Mouse (Mus musculus) fat pad, adult 2 months (tissue): ENCODE data around the gene Pla2g6.

Experiments
- DNase-seq: peaks from one replicate; pipeline ENCODE4 v3.0.0-alpha.2; 2011; ENCODE audit warnings: low read depth, low spot score; ENCODE audit errors: extremely low read depth

Pla2g6 gene

DNA sequence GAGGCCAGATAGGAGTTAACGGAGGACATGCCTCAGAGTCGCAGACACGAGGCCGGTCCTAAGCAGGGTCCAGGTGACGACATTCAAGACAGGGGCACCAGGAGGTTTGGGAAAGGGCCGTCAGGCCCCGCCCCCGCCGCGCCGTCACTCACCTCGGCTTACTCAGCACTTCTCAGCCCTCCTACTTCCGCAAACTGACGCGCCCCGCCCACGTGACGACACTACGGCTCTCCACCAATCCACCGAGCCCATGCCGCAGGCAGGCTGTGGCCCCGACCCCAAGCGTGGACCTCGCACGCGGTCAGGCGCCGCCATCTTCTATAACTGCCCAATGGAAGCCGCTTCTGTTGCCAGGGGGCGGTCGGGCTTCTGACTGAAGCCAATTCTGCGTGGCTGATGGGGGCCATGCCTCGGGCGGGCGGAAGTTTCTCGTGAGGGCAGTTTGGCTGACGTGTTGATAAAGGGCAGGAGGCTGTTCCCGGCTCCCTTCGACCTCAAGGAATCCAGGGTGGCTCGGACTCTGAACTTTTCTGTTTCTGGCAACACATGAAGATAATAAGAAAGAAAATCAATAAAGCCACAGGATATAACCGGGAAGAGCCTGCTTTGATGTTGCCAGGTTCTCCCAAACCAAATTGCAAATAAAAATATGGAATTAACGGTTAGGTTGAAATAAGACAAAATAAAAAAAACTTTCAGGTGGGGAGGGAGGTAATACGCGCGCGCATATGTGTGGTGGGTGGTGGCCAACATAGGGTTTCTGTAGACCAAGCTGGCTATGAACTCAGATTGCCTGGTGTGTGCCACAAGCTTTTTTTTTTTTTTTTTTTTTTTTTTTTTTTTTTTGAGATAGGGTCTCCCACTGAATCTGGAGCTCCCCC lies at the start of gene Pla2g6:
TSS of gene Pla2g6 (minus strand) at position 333 of the 881 bp plus-strand sequence.
- peak; percentile 68 for DNase-seq

DNA sequence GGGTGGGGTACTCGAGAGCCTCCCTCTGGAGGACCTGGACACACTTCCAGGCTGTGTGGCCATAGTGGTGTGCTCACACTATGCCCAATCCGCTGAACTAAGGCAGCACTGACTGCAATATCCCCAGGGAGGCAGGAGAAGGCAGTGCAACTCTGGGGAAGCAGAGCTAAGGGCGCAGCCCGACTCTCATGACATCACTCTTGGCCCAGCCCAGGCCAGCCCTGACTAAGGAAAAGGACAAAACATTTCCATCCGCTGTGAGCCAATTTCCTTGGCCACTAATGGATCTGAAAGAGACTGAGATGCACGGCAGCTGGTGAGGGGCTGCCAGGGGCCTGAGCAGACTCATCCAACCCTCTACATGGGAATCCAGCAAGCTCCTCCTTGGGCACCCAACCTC lies 49.5 kb upstream of the Pla2g6 start:
- no peak for DNase-seq

DNA sequence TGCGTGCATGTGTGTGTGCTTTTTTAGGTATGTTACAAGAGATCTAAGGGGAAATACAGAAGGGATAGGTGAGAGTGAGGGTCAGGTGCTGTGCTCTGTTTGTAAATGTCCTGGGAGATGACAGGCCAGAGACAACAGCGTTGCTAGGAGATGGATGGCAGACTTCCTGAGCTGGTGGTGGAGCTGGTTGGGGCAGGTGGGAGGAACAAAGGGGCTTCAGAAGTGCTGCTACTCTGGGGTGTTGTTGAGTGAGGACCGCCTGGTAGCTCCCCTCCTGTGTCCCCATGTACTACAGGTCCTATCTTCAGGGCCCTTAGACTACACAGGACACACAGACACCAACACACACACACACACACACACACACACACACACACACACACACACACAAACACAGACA lies 46.6 kb upstream of the Pla2g6 start:
- DNase-seq, result no peak

DNA sequence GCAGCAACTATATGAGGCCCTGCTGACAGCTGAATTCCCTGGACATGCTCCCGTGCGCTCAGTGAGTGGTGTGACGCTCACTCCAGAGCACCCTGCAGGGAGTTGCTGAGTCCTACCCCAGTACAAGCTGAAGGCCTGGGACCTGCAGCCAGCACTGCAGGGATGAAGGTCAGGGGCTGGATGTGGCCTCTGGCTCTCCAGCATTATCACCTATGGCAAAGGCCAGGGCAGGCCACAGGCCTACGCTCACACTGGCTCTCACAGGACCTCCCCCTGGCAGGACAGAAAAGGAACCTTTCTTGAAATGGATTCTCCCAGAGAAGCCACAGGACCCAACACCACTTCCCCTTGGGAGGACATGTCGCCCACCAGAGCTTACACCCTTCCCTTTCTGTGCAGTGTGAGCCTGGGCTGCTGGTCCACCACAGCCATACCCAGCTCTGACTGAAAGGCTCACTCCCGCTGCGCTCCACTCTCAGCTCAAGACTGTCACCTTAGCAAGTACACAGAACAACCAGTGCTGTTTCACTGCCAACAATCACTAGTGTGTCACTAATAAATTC lies 42.2 kb upstream of the Pla2g6 start:
- DNase-seq, result no peak

DNA sequence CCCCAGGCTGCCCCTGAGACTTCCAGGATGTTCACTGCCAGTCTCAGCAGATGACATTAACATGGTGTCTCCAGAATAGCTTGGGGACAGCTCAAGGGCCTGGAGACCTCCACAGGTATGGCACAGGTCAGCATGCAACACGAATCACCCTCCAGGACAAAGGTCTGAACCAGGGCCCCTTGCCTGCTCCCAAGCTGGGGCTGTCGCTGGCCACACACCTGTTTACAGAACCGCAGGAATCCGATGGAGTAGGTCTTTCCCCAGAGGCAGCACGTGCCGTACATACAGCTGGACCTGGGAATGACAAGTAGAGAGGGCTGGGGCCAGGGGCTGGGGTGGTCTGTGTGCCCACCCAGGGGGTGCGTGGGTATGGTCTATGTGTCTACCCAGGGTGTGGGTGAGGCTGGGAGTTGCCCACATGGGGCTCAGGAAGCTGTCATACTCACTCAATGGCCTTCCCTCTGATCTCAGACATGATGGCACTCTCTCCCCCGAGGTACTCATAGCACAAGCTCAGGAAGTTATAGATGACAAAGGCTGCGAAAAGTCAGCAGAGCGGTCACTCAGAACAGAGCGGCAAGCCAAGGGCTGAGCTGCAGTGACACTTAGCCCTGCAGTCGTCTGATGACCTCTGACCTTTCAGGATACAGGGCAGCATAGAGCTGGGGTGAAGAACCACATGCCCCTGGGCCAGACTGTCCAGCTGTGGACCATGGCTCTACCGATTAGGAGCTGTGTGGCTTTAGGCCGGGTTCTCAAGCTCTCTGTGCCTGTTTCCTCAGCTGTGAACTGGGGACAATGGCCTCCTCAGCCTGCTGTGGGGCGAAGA lies 41.5 kb upstream of the Pla2g6 start:
- no peak for DNase-seq

DNA sequence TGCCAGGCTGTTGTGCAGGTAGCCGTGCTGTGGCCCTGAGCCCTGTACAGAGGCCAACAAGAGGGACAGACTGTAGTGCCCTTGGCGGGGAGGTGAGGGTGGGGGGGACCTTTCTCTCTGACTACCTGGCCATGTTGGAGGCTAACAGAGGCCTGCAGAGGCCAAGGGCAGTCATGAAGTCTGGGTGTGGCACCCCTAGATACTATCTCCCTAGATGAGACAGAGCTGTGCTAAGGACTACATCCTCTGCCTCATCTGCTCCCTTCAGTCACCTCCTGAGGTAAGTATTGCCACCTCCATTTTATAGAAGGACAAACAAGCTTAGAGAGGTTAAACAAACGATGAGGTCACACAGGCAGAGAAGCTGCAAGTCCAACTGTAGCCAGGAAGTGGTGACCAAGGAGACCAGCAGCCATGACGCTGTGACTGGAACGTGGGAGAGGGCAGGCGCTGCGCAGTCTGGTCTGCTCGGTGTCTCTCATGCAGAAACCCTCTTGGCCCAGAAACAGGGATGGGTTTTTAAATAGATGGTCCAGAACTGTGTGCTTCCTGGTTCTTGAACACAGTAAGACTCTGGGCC lies 40.8 kb upstream of the Pla2g6 start:
- DNase-seq, result no peak

DNA sequence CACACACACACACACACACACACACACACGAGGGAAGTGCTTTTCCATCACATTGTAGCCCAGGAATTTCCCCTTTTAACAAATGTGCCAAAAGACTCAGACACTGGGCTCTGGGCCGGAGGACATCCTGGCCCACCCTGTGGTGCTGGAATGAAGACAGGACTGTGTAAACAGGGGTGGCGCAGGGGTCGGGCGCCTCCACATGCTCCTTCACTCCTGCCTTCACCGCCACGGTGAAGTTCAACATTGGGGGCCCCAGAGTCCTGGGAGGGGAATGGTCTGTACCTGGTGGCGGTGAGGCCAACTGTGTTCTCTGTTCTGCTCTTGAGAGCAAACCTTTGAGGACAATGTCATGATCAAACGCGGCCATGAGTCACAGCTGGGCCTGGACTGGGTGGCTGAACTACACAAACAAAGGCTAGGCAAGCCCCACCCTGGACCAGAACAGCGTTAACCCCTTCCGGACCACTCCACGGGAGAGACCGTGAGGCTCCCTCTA lies 40.2 kb upstream of the Pla2g6 start:
- no peak for DNase-seq

DNA sequence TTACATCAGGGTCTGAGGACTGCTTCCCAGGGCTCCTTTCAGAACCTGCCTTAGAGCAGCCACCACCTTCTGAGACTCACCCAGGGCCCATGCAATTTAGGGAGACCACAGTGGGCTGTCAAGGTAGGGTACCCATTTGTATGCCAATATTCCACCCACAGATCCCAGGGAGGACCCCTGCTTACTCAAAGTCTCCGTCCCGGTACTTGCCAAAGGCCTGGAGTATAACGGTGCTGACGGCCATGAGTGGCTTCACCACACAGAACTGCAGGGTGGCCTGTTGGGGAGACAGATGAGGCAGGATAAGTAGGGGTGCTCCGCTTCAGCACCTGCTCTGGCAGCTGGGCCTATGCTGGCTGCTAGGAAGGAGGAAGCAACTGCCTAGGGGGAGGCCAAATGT lies 38.2 kb upstream of the Pla2g6 start:
- no peak for DNase-seq

DNA sequence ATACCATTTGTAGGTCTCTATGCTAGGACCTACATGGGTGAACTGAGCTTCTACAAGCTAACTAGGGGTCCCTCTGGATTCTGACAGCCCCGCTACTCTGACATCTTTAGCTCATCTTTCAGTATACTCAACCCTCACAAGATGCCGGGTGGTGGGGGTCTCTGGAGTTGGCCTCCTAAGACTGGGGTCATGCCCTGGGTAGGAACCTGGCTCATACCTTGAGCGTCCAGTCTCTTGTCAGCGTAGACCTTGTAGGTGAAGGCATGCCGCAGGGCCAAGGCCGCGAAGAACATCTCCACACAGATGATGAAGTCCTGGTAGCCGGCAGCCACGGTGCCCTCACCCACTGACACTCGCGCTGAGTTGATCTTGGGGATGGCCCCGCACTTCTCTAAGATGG lies 36.9 kb upstream of the Pla2g6 start:
- DNase-seq, result no peak

DNA sequence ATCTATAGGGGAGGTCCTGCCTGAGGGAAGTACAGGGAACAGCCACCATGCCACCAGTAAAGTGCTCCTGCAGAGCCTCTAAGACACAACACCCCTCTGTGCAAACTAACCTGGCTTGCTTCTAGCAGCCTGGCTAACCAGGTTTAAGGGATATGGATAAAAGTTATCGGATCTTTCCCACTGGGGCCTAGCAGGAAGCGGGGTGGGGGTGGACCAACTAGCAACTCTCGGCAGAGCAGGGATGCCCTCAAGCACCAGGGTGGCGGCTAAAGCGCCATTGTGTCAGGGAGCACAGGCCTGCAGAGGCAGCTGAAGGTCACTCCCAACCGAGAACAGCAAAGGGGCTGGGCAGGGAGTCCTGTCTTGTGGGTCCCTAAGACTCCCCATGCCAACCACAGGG lies 35.9 kb upstream of the Pla2g6 start:
- DNase-seq, result no peak

DNA sequence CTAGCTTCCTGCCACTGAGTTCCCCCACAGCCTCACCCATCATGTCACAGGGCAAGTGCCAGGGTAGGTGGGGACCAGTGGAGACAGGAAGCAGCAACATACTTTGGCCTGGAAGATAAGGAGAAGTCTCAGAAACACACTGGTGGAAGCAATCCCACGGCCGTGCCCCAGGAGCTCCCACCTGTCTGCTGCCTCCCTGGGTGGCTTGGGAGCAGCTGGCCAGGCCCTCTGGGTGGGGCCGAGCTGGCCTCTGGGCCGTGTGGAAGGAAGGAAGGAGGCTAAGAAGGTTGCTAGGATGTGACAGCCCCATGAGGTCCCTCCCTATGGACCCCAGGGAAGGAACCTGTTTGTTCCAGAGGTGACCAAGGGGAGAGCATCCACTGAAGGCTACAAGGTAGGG lies 32.8 kb upstream of the Pla2g6 start:
- DNase-seq, result no peak

DNA sequence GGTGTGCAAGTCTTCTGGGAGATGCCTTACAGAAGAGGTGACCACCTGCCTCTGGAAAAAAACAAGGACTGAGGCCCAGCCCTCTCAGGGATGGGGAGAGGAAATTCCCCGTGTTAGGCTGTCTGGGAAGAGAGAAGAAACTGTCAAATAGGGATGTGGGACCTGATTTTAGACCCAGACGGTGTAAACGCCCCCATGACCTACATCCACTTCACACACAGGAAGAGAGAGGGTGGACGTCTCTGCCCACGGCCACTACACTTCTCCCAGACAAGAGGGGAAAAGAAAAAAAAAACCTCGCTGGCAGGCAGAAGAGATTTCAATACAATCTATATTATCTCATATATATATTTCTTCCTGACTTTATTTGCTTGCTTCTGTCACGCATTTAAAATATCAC lies 32.2 kb upstream of the Pla2g6 start:
- DNase-seq, result no peak

DNA sequence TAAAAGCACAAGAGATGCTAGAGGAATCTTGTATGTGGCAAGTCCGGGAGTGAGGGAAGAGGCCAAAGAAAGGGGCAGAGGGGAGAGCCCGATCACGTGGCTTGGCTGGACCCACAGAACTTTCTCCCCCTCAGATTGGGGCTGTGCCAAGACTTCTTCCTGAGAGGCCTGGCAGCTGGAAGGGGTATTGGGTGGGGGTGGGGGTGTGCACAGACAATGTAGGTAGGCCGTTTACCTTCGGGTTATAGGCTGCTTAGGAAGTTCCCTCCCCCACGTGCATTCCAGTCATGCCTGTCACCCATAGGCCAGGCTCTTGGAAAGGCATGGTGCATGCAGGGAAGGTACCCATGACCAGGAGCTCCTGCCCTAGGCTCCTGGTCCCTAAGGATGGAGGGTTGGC lies 31.8 kb upstream of the Pla2g6 start:
- no peak for DNase-seq

DNA sequence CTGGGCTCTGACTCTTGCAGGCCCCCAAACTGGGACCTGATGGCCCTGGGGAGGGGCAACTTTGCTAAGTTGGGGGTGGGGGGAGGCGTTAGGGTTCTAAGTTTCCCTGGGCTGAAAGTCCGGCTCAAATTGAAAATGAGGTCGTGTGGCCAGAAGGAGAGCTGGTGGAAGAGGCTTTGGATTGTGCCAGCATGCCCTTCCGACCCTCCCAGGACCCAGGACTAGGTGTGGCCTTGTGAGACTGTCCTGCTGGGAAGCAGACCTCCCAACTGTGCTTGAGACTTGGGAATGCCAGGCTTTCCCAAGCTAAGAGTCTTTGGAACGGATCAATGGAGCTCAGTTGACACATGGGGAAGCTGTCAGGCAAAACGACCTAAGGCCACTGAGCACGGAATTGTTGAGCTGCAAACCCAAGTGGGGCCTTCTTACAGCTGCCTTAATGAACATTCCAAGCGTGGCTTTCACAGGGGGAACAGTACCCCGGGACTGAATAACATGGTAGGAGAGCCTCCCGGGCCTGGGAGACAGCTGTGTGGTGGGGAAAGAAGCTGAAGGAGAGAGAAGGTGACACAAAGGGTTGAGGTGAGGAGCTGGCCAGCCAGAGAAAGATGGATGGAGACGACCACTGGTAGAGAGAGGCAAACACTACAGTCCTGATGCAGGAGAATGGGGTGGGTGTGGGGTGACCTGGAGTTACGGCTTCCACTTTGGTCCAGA lies 29.9 kb upstream of the Pla2g6 start:
- DNase-seq, result no peak

DNA sequence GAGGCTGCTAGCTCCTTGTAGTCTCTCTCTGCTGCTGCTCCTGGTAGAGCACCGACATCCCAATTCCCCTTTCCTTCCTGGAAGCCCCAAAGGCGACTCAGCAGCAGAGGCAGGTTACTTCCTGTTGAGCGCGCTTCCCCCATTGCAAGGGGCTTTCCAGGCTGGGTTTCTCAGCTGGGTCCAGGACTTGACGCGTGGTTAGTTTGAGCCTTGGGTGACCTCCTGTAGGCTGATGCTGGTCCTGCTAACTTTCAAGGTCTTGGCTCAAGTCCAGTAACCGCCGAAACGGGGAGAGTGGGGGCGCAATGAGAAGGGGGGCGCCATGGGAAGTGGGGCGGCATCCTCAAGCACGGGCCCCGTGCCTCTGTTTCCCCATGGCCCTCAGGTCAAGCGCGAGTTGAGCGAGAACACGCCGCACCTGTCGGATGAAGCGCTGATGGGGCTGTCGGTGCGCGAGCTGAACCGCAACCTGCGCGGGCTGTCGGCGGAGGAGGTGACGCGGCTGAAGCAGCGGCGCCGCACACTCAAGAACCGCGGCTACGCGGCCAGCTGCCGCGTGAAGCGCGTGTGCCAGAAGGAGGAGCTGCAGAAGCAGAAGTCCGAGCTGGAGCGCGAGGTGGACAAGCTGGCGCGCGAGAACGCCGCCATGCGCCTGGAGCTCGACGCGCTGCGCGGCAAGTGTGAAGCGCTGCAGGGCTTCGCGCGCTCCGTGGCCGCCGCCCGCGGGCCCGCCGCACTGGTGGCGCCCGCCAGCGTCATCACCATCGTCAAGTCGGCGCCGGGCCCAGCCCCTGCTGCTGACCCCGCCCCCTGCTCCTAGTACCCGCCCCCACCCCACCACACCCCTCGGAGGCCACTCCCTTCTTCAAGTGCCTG lies 29.1 kb upstream of the Pla2g6 start:
- no peak for DNase-seq

DNA sequence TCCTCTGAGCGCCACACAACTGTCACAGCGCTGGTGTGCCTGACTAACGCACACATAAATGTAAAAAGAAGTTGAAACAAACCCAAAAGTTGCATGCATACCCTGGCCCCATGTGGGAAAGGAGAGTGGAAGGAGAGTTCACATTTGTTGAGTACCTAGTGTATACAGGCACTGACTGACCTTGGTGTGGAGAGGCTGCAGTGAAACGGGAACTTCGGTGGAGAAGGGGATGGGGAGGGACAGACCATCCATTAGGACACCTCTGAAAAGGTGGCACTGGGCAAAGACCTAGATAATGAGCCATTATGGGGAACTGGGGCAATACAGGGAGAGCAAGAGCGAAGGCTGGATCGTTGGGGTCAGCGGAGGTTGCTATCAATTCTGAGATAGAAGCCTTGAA lies 28.3 kb upstream of the Pla2g6 start:
- no peak for DNase-seq

DNA sequence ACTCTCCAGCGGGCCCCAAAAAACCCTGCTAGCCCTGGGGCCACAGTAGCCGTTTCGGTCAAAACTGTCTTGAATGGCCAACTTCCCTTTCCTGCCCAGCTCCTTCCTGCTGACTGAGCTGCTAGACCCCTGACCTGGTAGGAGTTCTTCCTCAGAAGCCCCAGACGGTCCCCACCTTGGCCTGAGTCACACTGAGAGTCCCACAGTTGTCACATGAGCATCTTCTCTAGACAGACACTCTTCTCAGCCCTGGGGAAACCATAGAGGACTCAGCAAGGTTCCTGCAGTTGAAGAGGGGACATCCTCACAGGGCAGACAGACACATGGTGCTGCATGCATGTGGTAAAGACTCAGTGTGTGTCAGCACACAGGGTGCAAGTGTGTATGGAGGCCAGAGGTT lies 26.4 kb upstream of the Pla2g6 start:
- no peak for DNase-seq

DNA sequence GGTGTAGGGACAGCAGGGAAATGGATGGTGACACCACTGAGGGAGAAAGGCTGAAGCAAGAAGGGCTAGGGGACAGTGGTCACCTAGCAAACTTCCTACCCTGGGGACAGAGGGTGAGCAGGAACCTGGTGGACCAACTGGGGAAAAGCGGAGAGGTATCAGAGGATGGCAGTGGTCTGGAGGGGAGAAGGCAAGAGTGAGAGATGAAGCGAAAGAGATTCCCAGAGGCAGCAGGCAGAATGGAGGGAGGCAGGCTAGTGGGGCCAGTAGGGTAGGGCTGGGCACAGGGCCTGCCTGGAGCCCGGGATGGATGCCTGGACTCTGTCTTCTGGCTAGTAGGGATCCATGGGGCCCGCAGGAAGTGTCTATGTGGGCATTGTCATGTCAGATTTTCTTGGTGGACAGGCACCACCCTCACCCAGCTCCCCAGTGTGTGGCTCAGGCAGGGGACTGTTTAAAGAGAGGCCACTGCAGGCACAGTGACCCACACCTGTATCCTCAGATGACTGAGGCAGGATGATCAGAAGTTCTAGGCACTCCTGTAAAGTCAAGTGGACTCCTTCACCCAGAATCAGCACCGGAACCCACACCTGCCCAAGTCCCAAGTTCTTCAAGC lies 25.6 kb upstream of the Pla2g6 start:
- no peak for DNase-seq

DNA sequence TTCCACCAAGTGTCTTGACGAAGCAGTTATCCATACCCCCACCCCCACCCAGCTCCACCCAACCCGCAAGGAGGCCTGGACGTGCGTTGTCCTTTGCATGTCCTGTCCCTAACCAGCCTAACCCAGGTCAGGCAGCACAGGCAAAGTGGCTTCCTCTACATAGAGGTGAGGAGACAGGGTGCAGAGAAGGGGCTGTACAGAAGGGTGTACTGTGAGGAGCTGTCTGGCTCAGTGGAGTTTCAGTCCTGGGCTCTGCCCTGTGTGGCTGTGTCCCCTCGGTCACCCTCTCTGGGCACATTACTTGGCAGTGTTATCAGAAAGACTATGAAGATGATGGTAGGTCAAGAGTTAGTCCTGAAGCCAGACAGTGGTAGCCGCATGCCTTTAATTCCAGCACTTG lies 24.3 kb upstream of the Pla2g6 start:
- DNase-seq, result no peak
